Mouse (Mus musculus) kidney, postnatal 14 days (tissue): ENCODE measurements around the gene Cox8a.
A peak's percentile ranks its signal among the peaks of the same experiment; 100 is the strongest.

Source experiments
- DNase-seq: peaks from one replicate; pipeline ENCODE4 v3.0.0; 2022; ENCODE audit warnings: mixed read lengths

Cox8a gene

DNA sequence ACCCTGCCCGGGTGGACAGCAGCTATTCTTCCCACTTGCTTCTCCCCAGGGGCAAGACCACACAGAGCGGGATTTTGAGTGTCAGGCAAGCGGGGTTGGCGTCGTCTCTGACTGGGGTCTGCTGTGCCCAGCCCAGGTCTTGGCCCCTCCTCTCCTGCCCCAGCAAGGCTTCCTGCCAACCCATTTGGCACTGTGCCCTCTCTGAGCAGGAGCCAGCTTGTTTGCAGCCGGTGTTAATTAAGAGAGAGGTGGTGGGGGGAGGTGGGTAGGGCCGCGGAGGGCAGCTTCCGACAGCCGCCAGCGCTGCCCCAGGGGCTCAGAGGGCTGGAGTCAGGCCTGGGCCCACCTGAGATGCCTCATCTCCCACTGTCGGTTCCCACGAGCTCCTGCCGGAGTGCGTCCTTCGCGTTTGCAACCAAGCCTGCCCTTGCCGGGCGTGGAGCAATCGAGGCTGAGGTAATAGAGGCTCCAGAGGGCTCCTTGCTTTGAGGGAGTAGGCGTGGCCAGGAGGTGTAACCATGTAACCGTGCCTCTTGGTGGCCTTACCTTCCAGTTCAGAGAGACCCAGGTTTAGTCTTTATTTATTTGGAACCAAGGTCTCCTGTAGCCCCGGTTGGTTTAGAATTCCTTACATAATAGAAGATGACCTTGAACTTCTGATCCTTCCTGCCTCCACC, 35.0 kb downstream of the Cox8a start:
- peak; percentile 95 for DNase-seq

DNA sequence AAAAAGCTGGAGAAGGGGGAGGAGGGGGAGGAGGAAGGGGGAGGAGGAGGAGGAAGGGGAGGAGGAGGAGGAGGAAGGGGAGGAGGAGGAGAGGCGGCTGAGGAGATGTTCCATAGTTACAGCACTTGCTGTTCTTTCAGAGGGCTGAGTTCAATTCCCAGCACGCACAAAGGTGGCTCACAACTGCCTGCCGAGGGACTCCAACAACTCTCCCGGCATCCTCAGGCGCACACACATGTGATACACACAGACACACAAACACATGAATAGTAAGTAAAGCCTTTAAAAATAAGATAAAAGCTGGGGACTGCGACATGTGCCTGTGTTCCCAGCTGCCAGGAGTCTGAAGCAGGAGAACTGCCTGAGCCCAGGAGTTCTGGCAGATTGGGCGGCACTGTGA, 35.9 kb downstream of the Cox8a start:
- no peak for DNase-seq

DNA sequence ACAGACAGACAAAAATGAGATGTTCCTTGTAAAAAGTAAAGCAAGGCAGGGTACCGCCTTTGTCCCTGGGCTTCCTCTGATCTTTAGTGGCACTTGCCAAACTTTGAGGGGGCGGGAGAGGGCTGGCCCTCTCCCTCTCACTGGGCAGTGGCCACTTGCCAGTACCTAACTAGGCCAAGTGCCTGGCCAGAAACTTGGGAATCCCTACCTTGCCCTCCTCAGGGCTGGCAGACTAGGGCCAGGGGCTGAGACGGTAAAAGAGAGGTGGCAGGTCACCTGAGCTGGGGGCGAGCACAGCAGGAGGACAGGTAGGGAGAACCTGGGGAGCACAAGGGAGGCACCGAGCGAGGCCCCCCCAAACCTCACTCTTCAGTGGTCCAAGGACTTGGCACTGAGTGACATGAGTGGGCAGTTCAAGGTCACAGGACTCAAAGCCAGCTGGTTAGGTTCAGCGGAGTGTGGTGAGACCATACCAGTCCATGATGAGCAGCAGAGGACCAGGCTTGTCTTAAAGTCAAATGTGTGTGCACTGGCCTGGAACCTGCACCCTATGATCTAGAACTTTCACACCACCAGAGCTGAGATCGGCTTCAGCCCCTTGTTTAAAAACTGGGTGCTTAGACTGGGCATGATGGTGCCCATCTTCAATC, 36.5 kb downstream of the Cox8a start:
- DNase-seq, result peak; percentile 77

DNA sequence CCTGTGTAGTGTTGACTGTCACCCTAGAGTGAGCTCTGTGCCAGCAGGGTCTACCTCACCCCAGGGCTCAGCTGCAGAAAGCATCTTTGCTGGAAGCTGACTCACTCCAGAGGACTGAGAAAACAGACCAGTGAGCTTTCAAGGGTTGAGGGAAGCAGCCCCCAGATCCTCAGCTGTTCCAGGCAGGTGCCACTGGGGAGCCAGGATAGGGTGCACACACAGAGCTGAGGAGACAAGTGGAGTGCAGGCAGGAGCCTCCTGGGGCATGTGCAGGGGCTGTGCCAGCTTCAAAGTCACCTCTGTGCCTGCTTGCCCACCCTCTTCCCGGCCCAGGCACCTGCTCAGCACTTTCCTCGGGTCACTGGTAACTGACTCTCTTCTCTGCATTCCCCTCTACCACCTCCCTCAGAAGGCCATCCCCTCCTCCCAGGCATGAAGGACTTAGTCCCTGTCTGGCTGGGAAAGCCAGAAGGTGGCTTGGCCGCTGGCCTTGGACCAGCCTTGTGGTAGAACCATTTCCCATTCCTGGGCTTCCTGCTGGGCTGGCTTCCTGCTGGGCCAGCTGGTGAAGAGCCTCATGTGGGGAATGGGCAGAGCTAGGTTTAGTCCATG, 38.5 kb downstream of the Cox8a start:
- peak; percentile 82 for DNase-seq

DNA sequence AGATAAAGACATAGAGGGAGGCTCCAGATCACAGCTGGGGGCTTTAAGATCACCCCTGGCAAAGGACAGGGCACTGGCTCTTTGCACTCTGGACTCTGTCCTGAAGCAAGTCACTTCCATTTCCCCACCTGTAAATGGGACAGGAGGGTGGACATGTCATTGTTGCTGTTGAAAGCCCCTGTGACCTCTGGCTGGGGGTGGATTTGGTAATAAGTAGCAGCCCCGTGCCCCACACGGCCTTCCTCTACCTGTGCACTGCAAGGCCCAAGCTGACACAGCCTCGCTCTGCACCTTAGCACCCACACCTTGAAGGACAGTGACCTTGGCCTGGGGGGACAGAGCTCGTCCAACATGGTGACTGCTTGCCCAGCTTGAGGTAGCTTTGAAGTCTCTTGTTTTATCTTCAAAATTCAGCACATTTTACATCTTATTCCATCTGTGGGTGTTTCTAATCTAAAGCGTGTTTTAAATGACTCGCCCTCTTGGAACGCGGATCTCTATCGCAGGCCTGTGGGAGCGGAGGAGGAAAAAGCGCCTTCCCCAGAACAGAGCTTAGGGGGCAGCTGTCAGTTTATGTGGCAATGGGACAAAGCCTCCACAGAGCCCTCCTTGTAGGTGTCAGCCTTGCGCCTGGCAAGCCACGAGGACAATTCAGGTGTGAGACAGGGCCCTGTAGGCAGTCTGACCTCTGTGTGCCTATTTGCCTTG, 39.5 kb downstream of the Cox8a start:
- DNase-seq, result no peak

DNA sequence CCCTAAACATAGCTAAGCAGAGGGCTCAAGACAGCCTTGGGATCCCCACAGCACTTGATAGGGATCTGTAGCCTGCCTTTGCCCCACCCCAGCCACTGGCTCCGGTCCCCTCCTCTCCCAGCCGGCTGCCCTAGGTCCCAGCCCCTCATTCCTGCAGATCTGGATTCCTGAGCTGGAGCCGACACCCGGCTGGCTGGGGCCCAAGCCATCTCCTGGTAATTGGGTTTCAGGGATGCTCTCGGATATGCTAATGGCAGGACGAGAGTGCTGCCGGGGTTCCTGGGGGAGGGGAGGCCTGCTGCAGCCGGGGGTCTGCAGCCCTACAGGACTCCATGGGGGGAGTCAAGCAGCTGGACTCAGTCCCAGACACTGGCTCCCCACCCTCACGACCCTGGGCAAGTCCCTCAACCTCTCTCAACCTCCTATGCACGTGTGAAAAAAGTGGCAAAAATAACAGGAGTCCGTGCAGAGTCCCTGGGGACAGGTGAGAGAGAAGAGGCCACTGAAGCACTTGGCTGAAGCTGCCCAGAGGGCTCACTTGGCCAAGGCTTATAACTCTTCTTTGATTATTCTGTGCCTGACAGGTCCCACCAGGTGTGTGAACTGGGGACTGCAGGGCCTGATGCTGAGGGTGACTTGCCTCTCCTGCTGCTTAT, 41.2 kb downstream of the Cox8a start:
- peak; percentile 63 for DNase-seq

DNA sequence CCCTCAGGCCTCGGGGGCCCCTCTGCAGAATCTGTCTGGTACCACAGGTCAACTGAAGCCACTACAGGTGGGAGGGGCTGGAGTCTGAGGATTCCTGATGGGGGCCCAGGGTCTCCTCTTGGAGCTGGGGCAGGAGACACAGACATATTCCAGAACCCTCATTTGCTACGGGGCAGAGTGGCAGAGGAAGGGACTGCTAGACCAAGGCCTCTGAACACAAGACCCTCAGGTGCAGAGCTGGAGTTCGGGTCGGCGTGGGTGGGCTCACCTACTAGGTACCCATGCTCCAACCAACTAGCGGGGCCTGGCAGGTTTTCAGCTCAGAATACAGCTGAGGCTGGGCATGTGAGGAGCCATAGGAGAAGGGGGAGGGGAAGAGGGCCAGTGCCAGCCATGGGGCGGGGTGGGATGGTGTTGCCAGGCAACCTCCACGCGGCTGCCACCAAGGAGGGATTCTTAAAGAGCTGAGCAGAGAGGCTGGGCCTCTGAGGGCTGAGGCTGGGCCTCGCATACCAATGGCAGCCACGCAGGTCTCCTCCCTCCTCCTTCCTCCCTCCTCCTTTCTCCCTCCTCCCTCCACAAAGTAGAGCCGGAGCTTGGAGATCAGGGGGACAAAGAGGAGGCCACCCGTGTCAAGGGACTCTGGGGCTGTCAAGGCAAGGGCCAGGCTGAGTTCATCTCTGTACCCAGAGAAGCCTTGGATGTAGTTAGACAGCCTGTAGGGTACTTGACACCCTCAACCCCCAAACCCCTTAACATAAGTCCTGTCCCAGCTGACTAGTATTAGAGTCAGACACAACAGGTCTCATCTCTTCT, 45.2 kb downstream of the Cox8a start:
- peak; percentile 77 for DNase-seq

DNA sequence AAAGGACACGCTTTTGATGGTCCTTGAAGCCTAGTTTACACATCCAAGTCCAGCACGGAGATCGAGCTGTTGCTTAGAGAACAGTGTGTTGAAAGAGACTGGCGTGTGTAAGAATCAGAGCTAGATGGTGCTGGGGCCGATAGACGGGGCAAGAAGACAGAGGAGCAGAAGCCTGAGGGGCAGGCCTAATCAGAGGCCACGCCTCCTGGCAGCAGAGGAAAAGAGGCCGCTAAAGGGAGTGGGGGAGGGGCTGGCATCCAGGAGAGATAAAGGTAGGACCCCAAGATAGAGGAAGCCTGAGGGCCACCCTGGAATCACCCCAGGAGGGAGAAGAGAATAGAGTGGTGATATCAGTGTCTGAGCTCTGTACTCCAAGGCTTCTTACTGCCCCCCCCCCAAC, 46.0 kb downstream of the Cox8a start:
- no peak for DNase-seq

DNA sequence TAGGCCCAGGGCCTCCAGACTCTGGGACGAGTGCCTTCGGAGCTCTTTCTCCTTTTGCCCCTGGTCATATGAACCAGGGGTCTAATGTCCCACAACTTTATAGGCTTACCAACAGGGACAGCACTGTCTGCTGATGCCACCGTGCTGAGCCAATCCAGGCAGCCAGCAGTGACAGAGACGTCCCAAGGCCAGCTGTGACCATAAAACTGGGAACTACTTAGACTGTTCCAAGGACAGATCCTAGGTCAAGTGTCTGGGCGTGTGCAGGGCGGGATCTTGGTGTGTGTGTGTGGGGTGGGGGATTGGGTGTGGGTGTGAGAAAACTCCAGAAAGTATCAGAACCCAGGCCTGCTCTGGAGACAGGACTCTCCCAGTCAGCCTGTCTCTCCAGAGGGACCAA, 46.5 kb downstream of the Cox8a start:
- no peak for DNase-seq

DNA sequence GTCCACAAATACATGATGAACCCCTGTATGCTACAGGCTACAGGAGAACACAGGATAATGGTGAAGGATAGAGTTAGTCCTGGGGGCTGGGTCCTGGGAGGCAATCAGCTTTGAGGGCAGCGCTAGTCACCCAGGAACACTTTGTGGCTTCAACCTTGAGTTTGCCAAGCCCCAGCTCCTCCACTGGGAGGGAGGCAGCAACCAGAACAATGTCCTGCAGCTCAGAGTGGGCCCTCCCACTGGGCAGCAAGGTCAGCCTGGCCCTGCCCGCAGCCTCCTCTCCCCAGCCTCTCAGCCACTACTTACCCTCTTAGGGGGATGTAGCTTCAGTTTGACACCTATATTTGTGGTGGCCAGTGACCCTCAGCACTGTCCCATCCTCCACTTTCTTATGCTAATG, 49.0 kb downstream of the Cox8a start:
- DNase-seq, result no peak

DNA sequence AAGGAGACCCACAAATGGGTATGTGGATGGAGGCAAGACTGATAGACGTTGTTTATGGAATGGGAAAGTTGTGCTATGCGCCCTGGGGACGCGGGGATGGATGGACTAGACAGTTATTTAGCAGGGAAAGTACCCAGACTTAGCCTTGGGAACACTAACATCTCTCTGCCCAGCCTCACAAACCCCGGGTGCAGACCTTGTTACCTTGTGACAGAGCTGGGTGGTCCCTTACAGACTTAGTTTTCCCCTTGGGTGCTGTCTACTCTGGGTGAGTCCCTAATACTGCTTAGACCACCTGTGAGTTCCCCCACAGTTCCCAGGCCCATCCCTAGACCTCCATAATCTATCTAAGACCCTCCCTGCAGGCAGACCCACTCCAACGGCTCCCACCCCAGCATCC, 50.6 kb downstream of the Cox8a start:
- DNase-seq, result no peak

DNA sequence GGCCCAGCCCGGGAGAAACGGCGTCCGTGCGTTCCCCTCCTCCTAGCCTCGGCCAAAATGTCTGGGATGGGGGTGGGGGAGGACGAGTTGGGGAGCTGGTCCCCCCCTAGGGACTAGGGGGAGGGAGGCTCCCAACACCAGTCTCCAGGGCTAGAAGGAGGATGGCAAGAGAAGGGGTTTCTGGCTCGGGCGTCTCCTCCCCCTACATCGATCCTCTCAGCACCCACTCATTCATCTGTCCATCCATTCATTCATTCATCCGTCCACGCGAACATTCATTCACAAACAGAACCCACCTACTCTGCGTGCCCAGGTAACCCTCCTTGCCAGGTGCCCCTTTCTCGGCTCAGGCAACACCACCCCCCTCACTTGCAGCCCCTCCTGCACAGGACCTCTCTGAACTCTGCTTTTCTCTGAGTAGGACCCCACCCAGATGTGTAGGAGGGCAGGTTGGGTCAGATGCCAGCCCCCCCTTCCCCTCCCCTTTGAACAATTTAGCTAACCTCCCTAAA, 51.2 kb downstream of the Cox8a start:
- DNase-seq, result no peak

DNA sequence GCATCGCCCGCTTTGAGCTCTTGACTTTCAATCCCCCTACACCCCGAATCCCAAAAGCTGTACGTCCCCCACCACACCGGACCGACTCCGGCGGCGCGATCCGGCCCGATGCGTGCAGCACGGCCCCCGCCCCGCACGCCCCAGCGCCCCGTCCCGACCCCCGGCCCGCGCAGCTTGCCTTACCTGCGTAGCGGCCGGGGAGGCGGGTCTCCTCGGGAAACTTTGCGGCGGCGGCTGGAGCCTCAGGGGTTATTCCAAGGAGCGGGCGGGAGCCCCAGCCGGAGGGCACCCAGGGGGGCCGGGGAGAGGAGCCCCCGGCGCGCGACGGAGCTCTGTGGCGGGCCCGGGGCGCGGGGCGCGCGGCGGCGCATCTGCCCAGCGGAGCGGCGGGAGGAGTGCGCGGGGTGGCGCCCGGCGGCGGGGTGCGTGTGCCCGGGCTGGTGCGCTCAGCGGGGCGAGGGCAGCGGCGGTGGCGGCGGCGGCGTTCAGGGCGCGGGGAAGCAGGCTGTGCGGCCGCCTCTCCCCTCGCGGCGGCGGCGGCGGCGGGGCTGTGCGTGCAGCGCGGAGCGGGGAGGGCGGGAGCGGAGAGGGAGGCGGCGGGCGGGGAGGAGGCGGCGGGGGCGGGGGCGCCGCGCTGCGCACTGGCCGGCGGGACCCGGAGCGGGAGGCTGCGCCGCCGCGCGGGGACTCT, 51.8 kb downstream of the Cox8a start:
- peak; percentile 64 for DNase-seq
